Mouse (Mus musculus) gastrocnemius, postnatal 10 days (tissue): ENCODE data around the gene Serpinb1b. TPM values are rescaled to one million over a fixed set of nuclear protein-coding genes. Genes with fewer than 3 reads are reported as not detected.

ENCODE experiments used
- DNase-seq: peaks from one replicate; pipeline ENCODE4 v3.0.0; 2021; ENCODE audit warnings: mixed read lengths
- total RNA-seq, 2 experiments: library from RNA; stranded (reverse); gene quantifications; 2 replicates each; pipeline ENCODE4 v1.2.3; 2021

Gene Serpinb1b
- total RNA-seq, 2 experiments from 2014 or later = 0.14 to 0.25 TPM

DNA sequence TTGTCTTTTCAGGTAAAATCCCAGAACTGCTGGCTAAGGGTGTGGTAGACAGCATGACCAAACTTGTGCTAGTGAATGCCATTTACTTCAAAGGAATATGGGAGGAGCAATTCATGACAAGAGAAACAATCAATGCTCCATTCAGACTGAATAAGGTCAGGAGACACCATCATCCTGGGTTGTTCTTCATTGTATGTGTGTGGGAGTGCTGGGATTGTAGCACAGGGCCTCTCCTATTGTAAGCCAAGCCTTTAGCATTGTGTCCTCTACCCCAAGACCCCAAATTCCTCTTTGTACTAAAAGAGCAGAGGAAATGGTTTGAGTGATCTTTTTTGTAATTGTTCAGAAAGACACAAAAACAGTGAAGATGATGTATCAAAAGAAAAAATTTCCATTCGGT lies 12.9 kb downstream of the Serpinb1b start:
- DNase-seq = no peak

- DNase-seq = no peak
Measured at GRCm38 (mm10) chr13:33095575-33095974, 17.2 kb downstream of the Serpinb1b start.

DNA sequence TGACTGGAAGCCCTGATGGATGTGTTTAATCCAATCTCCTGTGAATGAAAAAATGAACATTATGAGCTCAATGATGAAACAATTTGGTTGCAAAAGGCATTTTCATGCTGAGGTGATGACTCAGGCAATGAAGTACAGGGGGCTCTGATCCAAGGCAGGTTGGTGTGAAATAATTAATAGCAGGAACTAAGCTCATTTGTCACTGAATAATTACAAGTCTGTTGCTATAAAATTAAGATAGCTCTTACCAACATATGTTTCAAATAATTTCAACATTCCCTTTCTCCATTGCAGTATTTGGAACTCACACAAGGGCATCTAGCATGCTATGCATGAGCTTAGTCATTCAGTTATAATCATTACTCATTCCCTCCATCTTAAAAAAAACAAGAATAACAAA lies 27.3 kb downstream of the Serpinb1b start:
- no peak for DNase-seq

DNA sequence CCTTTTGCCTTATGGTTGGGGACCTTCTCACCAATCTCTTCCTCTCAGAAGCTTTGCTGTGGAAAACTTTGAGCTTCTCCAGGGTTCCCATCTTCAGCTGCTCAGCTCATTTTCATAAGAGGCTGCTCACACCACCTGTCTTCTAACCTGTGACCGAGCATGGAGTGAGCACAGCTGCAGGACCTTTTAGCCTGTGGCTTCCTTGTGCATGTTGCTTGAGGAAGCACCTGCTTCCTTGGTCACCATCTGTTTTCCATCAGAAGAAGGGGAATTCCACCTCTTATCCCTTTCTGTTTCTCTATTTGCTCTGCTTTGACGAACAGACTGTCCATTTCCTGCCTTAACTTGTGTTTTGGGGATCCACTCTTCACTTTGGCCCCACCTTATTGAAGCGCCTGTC lies 34.7 kb downstream of the Serpinb1b start:
- DNase-seq = no peak

GRCm38 (mm10) chr13:33137717-33138116 lies 59.3 kb downstream of the Serpinb1b start:
- no peak for DNase-seq

GRCm38 (mm10) chr13:33141435-33141834 lies 63.1 kb downstream of the Serpinb1b start:
- DNase-seq = no peak

Other genes with a start within 250 kb of the Serpinb1b start
- 1 to 10 TPM; 7.0 to 9.0 TPM for gene Serpinb1a, start 227.4 kb upstream of the Serpinb1b start, total RNA-seq
- gene Serpinb1c, start 180.4 kb upstream of the Serpinb1b start, total RNA-seq = 1 to 10 TPM; 1.2 TPM
- gene Serpinb6b, start 113.4 kb upstream of the Serpinb1b start, total RNA-seq = 1 to 10 TPM; 2.5 to 3.6 TPM
- gene Serpinb9, start 75.3 kb upstream of the Serpinb1b start, total RNA-seq = 1 to 10 TPM; 3.6 to 3.9 TPM
- not detected for gene Serpinb9b, start 51.2 kb upstream of the Serpinb1b start, total RNA-seq
- not detected for gene Serpinb9c, start 81.2 kb downstream of the Serpinb1b start, total RNA-seq
- not detected for gene Serpinb9d, start 114.4 kb downstream of the Serpinb1b start, total RNA-seq
- gene Serpinb9e, start 171.0 kb downstream of the Serpinb1b start, total RNA-seq = not detected
- not detected for gene Serpinb9f, start 245.5 kb downstream of the Serpinb1b start, total RNA-seq